In the genomic region with DNA sequence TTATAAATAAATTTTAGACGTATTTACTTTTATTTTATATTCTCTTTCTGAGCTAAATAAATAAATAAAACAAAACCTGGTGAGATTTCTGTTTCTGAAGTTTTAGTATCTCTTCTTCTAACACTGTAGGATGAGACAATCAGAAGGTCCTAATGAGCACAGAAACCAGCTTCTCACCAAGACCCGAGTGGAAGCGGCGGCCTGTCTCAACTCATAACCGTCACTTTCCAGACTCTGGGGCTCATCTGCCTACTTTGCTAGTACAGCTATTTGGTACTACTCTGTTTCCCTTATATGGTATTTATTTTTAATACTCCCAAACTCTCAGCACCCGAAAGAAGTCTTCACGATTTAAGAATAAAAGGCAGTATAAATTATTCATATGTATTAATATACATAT, we compare ENCODE assay signal across 30 mouse cellular contexts.
"Had no signal": no experiment of that assay in that cellular context is flagged by ENCODE, and none has a peak within 500 bp of the region (broad histone marks: within the 10 kb centered on the region; RNA-seq: fewer than 3 reads in every experiment).

No protein-coding gene starts in this region.

- DNase-seq: left cerebral cortex, postnatal 4 days; liver; liver, embryonic 13.5 days; liver, postnatal 0 days; lung, adult 18-20 months; lung, adult 2 months; lung, embryonic 14.5 days; lung, postnatal 10 days; lung, postnatal 14 days; lung, postnatal 36 days; lung, postnatal 4 days; midbrain, embryonic 14.5 days had no signal

- ATAC-seq: liver, embryonic 12.5 days; liver, postnatal 0 days; lung, postnatal 0 days; midbrain, embryonic 15.5 days; midbrain, embryonic 16.5 days had no signal

- H3K4me2 ChIP-seq: limb, embryonic 12.5 days; limb, embryonic 13.5 days; limb, embryonic 15.5 days; liver, embryonic 11.5 days; liver, embryonic 12.5 days; liver, embryonic 13.5 days; liver, embryonic 15.5 days; lung, embryonic 14.5 days; lung, embryonic 15.5 days; midbrain, embryonic 12.5 days; midbrain, embryonic 15.5 days had no signal

- H3K4me3 ChIP-seq: left cerebral cortex, adult 2 months; limb, embryonic 10.5 days; limb, embryonic 12.5 days; limb, embryonic 13.5 days; limb, embryonic 15.5 days; liver, embryonic 12.5 days; liver, embryonic 13.5 days; liver, embryonic 15.5 days; lung, embryonic 15.5 days; megakaryocyte, embryonic 14.5 days; midbrain, embryonic 10.5 days; midbrain, embryonic 12.5 days; midbrain, embryonic 15.5 days; myocyte had no signal

- H3K9ac ChIP-seq: limb, embryonic 12.5 days; limb, embryonic 13.5 days; limb, embryonic 15.5 days; liver, embryonic 12.5 days; liver, embryonic 13.5 days; liver, embryonic 14.5 days; liver, embryonic 15.5 days; liver, postnatal 0 days; lung, embryonic 14.5 days; lung, embryonic 15.5 days; midbrain, embryonic 12.5 days; midbrain, embryonic 15.5 days had no signal

- H3K27me3 ChIP-seq: limb, embryonic 12.5 days; limb, embryonic 13.5 days; limb, embryonic 15.5 days; liver, embryonic 12.5 days; liver, embryonic 13.5 days; liver, embryonic 15.5 days; lung, embryonic 15.5 days; megakaryocyte, embryonic 14.5 days; midbrain, embryonic 12.5 days; midbrain, embryonic 15.5 days had no signal

- H3K4me1 ChIP-seq: limb, embryonic 10.5 days; limb, embryonic 12.5 days; midbrain, embryonic 10.5 days had no signal

- H3K9me3 ChIP-seq: limb, embryonic 10.5 days; limb, embryonic 12.5 days; limb, embryonic 13.5 days; limb, embryonic 15.5 days; liver, embryonic 12.5 days; liver, embryonic 13.5 days; liver, embryonic 15.5 days; lung, embryonic 15.5 days; megakaryocyte, embryonic 14.5 days; midbrain, embryonic 10.5 days; midbrain, embryonic 12.5 days; midbrain, embryonic 15.5 days had no signal

- H3K27ac ChIP-seq: left cerebral cortex, adult 2 months; limb, embryonic 10.5 days; limb, embryonic 12.5 days; limb, embryonic 13.5 days; limb, embryonic 15.5 days; liver, embryonic 12.5 days; liver, embryonic 13.5 days; liver, embryonic 14.5 days; liver, embryonic 15.5 days; lung, embryonic 15.5 days; macrophage; midbrain, embryonic 10.5 days; midbrain, embryonic 12.5 days; midbrain, embryonic 15.5 days had no signal

- H3K36me3 ChIP-seq: limb, embryonic 10.5 days; limb, embryonic 12.5 days; limb, embryonic 13.5 days; limb, embryonic 15.5 days; liver, embryonic 12.5 days; liver, embryonic 13.5 days; liver, embryonic 15.5 days; lung, embryonic 15.5 days; midbrain, embryonic 10.5 days; midbrain, embryonic 12.5 days; midbrain, embryonic 15.5 days had no signal
